10 mouse cellular contexts compared by ENCODE assay signal in the genomic region with DNA sequence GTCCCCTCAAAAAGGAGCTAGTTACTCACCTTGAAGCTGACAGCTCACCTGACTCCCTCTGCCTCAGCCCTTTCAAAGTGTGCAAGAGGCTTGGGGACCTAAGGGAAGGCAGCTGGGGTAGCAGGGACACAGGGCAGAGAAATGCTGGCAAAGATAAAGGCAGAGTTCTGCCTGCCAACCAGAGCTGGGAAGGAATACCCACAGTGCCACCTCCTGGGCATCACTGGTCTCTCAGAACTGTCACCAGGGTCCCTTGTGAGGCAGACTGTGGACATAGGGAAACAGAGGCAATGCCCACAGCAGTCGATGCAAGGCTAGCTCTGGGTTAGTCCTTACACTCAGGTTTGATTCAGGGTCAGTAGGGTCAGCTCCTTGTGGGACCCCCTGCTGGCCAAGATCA. TPM values are rescaled to one million over a fixed set of nuclear protein-coding genes. Genes with fewer than 3 reads are reported as not detected.
DNase-seq lines count a peak whose midpoint lies in the region; ATAC-seq and TF ChIP-seq lines count a peak whose summit lies in the region.
"Had no signal": no experiment of that assay in that cellular context is flagged by ENCODE, and none has a peak within 500 bp of the region (broad histone marks: within the 10 kb centered on the region; RNA-seq: fewer than 3 reads in every experiment).

No protein-coding gene starts in this region.

- no peak overlapping the region for H3K4me3 ChIP-seq in embryonic facial prominence, embryonic 14.5 days (ENCODE audit: low read depth, low read length)
- no peak overlapping the region for H3K4me3 ChIP-seq in embryonic facial prominence, embryonic 10.5 days
- H3K4me3 ChIP-seq in liver, adult 2 months (ENCODE audit: insufficient read depth, low read depth, low read length): no peak overlapping the region
- H3K4me3 ChIP-seq in liver, embryonic 11.5 days (ENCODE audit: low read depth, low read length): no peak overlapping the region
- H3K4me3 ChIP-seq: erythroblast, embryonic 14.5 days; limb, embryonic 12.5 days had no signal

- intact Hi-C loops in left cerebral cortex, postnatal 10 days (cut with DNase I): loop anchor here (5.0 kb wide), 1 partner anchor 34 kb away; no protein-coding TSS in a partner anchor

- no peak overlapping the region for H3K4me2 ChIP-seq in embryonic facial prominence, embryonic 14.5 days (ENCODE audit: low read depth, low read length)
- H3K4me2 ChIP-seq in liver, embryonic 11.5 days: no peak overlapping the region
- H3K4me2 ChIP-seq: limb, embryonic 12.5 days had no signal

- peak; percentile 92 for TF ChIP-seq CTCF in liver, adult 2 months (IDR thresholded peaks at IDR 0.05; ENCODE audit: low read depth, low read length)

- H3K36me3 ChIP-seq in embryonic facial prominence, embryonic 14.5 days (ENCODE audit: control insufficient read depth, insufficient read depth, low read length): no peaks in the 10 kb centered on the region
- H3K36me3 ChIP-seq in embryonic facial prominence, embryonic 10.5 days (replicated peaks): no peaks in the 10 kb centered on the region
- H3K36me3 ChIP-seq in liver, adult 2 months (ENCODE audit: control insufficient read depth, insufficient read depth, low read length): no peaks in the 10 kb centered on the region
- no peaks in the 10 kb centered on the region for H3K36me3 ChIP-seq in liver, embryonic 11.5 days (ENCODE audit: control insufficient read depth, insufficient read depth, low read length)
- H3K36me3 ChIP-seq: limb, embryonic 12.5 days had no signal

- no peak overlapping the region for H3K9ac ChIP-seq in embryonic facial prominence, embryonic 14.5 days (ENCODE audit: low read depth, low read length)
- H3K9ac ChIP-seq in liver, adult 2 months (ENCODE audit: low read depth, low read length): peak overlapping the region; percentile 38
- no peak overlapping the region for H3K9ac ChIP-seq in liver, embryonic 11.5 days (ENCODE audit: low read depth, low read length)
- H3K9ac ChIP-seq: limb, embryonic 12.5 days had no signal

- no peaks in the 10 kb centered on the region for H3K9me3 ChIP-seq in embryonic facial prominence, embryonic 14.5 days (ENCODE audit: control insufficient read depth, low read length)
- no peaks in the 10 kb centered on the region for H3K9me3 ChIP-seq in embryonic facial prominence, embryonic 10.5 days
- no peaks in the 10 kb centered on the region for H3K9me3 ChIP-seq in liver, embryonic 11.5 days (ENCODE audit: control insufficient read depth, low read length)
- H3K9me3 ChIP-seq: limb, embryonic 12.5 days had no signal

- H3K79me2 ChIP-seq in liver, adult 2 months (ENCODE audit: control insufficient read depth, insufficient read depth, low read length): no peaks in the 10 kb centered on the region

- no peak overlapping the region for H3K27ac ChIP-seq in embryonic facial prominence, embryonic 14.5 days (replicated peaks; ENCODE audit: low read depth, low read length)
- no peak overlapping the region for H3K27ac ChIP-seq in embryonic facial prominence, embryonic 10.5 days (replicated peaks)
- peak overlapping the region; percentile 29; the same call in 1 of the 2 replicates for H3K27ac ChIP-seq in liver, adult 2 months (replicated peaks; ENCODE audit: insufficient read depth, low read depth, low read length)
- H3K27ac ChIP-seq in liver, embryonic 11.5 days (ENCODE audit: low read depth, low read length): no peak overlapping the region
- H3K27ac ChIP-seq: limb, embryonic 12.5 days had no signal

- ATAC-seq in embryonic facial prominence, embryonic 14.5 days (ENCODE audit: low read depth): no peak
- ATAC-seq in liver, embryonic 11.5 days (replicated peaks; ENCODE audit: low FRiP score): no peak
- peak; percentile 53; the same call in 1 of the 2 replicates for ATAC-seq in granulocyte monocyte progenitor cell, adult 5-6 weeks (replicated peaks; ENCODE audit: poor library complexity, severe bottlenecking)
- ATAC-seq in megakaryocyte-erythroid progenitor cell, adult 5-6 weeks (replicated peaks; ENCODE audit: low FRiP score, low TSS enrichment, poor library complexity, severe bottlenecking): peak; percentile 57; the same call in 1 of the 2 replicates

- no peak for TF ChIP-seq POLR2A in liver, adult 2 months (IDR thresholded peaks at IDR 0.05; ENCODE audit: extremely low read depth, insufficient read depth, low read length)

- H3K4me1 ChIP-seq in embryonic facial prominence, embryonic 14.5 days (ENCODE audit: control insufficient read depth, insufficient read depth, low read length): no peaks in the 10 kb centered on the region
- H3K4me1 ChIP-seq in embryonic facial prominence, embryonic 10.5 days: peaks cover 14% of the 10 kb centered on the region
- H3K4me1 ChIP-seq in liver, adult 2 months (ENCODE audit: control insufficient read depth, insufficient read depth, low read length): peaks cover 21% of the 10 kb centered on the region
- H3K4me1 ChIP-seq in liver, embryonic 11.5 days (replicated peaks; ENCODE audit: control insufficient read depth, insufficient read depth, low read length): no peaks in the 10 kb centered on the region
- H3K4me1 ChIP-seq: limb, embryonic 12.5 days had no signal

- peak; percentile 12 for DNase-seq in embryonic facial prominence, embryonic 14.5 days (ENCODE audit: low spot score)
- no peak for DNase-seq in embryonic facial prominence, embryonic 10.5 days (ENCODE audit: low spot score)
- DNase-seq in liver, adult 2 months (ENCODE audit: extremely low read depth, low read depth, low spot score): peak; percentile 68
- DNase-seq in liver, embryonic 11.5 days (ENCODE audit: low spot score): no peak
- DNase-seq in adrenal gland, postnatal 25 days: peak; percentile 62
- no peak for DNase-seq in left cerebral cortex, postnatal 10 days (ENCODE audit: extremely low spot score in 1 of 2, low spot score in 2 of 2)

- H3K27me3 ChIP-seq in embryonic facial prominence, embryonic 14.5 days (replicated peaks; ENCODE audit: control insufficient read depth, insufficient read depth, low read length): no peaks in the 10 kb centered on the region
- no peaks in the 10 kb centered on the region for H3K27me3 ChIP-seq in embryonic facial prominence, embryonic 10.5 days (replicated peaks; ENCODE audit: low read depth, poor library complexity, severe bottlenecking)
- no peaks in the 10 kb centered on the region for H3K27me3 ChIP-seq in liver, adult 2 months (ENCODE audit: control insufficient read depth, insufficient read depth, low read length)
- no peaks in the 10 kb centered on the region for H3K27me3 ChIP-seq in liver, embryonic 11.5 days (replicated peaks; ENCODE audit: control insufficient read depth, insufficient read depth, low read length)
- H3K27me3 ChIP-seq: limb, embryonic 12.5 days had no signal

- 50% methylated on average over 1 of the region's 1 CpGs for WGBS in embryonic facial prominence, embryonic 14.5 days
- 74% methylated on average over 1 of the region's 1 CpGs for WGBS in embryonic facial prominence, embryonic 10.5 days
- 67% methylated on average over 1 of the region's 1 CpGs for WGBS in liver, adult 2 months
- WGBS in liver, embryonic 11.5 days: 65% methylated on average over 1 of the region's 1 CpGs

RNA-seq across cellular contexts. Expression of a gene that starts 39.8 kb away (rescaled TPM):
- 6.1 and 9.2 TPM in 2 replicates for polyA plus RNA-seq in embryonic facial prominence, embryonic 14.5 days (2014; fragmentation: Nextera tagmentation; extraction: Ambion mirVana)
- 0.75 and 1.6 TPM in 2 replicates for polyA plus RNA-seq in embryonic facial prominence, embryonic 10.5 days (2016; fragmentation: Nextera tagmentation; extraction: Ambion mirVana)
- total RNA-seq in liver, adult 2 months (2014; rRNA removed): 6.4 and 8.5 TPM in 2 replicates
- polyA plus RNA-seq in liver, adult 2 months (2012; rRNA removed): 2.9 and 8.1 TPM in 2 replicates
- polyA plus RNA-seq in liver, embryonic 11.5 days (2014; fragmentation: Nextera tagmentation; extraction: Ambion mirVana): 0.99 and 1.0 TPM in 2 replicates
- 10.0 and 13.6 TPM in 2 replicates for total RNA-seq in adrenal gland, postnatal 25 days (2021)
- 1.0 and 2.5 TPM in 2 replicates for total RNA-seq in granulocyte monocyte progenitor cell, adult 5-6 weeks (2014; fragmentation: Nextera tagmentation)
- total RNA-seq in granulocyte monocyte progenitor cell, adult 5-6 weeks (2017): 1.8 and 2.7 TPM in 2 replicates
- 0.52 and 3.0 TPM in 2 replicates for total RNA-seq in megakaryocyte-erythroid progenitor cell, adult 5-6 weeks (2014; fragmentation: Nextera tagmentation)
- 1.6 TPM in 1 of 2 replicates, not detected in the other for total RNA-seq in megakaryocyte-erythroid progenitor cell, adult 5-6 weeks (2017)
- total RNA-seq in left cerebral cortex, postnatal 10 days (2021): 100 to 1,000 TPM; 768 to 793 TPM
- polyA plus RNA-seq: erythroblast, embryonic 14.5 days had no signal

Comparison
In these comparisons a context has a peak if more than half of its experiments do, and no peak if none do; other contexts are left out.
1. DNase-seq: peak in embryonic facial prominence, embryonic 14.5 days (single experiment), liver, adult 2 months (single experiment) and adrenal gland, postnatal 25 days (single experiment); none in embryonic facial prominence, embryonic 10.5 days (single experiment), liver, embryonic 11.5 days (single experiment) and left cerebral cortex, postnatal 10 days (0 of 2).
2. ATAC-seq: peak in granulocyte monocyte progenitor cell, adult 5-6 weeks (single experiment) and megakaryocyte-erythroid progenitor cell, adult 5-6 weeks (single experiment); none in embryonic facial prominence, embryonic 14.5 days (single experiment) and liver, embryonic 11.5 days (single experiment).
3. RNA of a gene that starts 39.8 kb away (total RNA-seq): 768 to 793 TPM in left cerebral cortex, postnatal 10 days; 10.0 to 13.6 TPM in adrenal gland, postnatal 25 days, 6.4 to 8.5 TPM in liver, adult 2 months, 1.0 to 2.7 TPM in granulocyte monocyte progenitor cell, adult 5-6 weeks and 0.52 to 3.0 TPM in megakaryocyte-erythroid progenitor cell, adult 5-6 weeks; every median in the first group is over 10 times any median in the second.